Mouse (Mus musculus): Measurements from ENCODE around the gene 4930564D02Rik.

DNA sequence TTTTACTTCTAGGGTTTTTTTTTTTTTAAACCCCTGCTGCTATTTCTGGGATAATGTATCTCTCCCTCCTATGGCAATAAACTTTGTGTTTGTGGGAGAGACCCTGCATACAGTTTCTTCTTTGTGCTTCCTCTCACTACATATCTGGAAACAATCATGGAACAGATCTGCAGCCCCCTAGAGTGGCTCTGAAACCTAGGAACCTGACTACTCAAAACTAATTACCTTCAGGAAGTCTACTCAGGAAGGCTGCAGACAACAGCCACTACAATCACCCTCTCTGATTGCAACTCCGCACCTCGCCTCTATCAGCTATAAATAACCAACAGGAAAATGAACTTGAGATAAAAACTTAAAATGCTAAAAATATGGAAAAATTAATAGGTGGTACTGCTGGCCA lies 15.5 kb upstream of the 4930564D02Rik start:
- TF ChIP-seq CTCF (IDR thresholded peaks at IDR 0.05; ENCODE audit: control insufficient read depth, insufficient read depth, insufficient read length) = no peak
- no peak for TF ChIP-seq CEBPB (IDR thresholded peaks at IDR 0.05; ENCODE audit: low read depth)
- TF ChIP-seq USF1 (IDR thresholded peaks at IDR 0.05; ENCODE audit: low read depth) = no peak
- no peak for TF ChIP-seq MAX (IDR thresholded peaks at IDR 0.05)
- TF ChIP-seq FOSL1 (IDR thresholded peaks at IDR 0.05; ENCODE audit: insufficient read depth, low read length, poor library complexity, severe bottlenecking) = no peak
- TF ChIP-seq MYOD1 (IDR thresholded peaks at IDR 0.05; ENCODE audit: control insufficient read depth, insufficient read length, low read depth) = no peak
- no peak for TF ChIP-seq MYOG (IDR thresholded peaks at IDR 0.05; ENCODE audit: control insufficient read depth, extremely low read depth, insufficient read length)

Data from C2C12 (cell line).